16 mouse cellular contexts compared by ENCODE assay signal in genomic region chr17:40873582-40874011, GRCm38 (mm10). TPM values are rescaled to one million over a fixed set of nuclear protein-coding genes. Genes with fewer than 3 reads are reported as not detected.
A peak's percentile ranks its signal among the peaks of the same experiment; 100 is the strongest.
DNase-seq lines count a peak whose midpoint lies in the region; ATAC-seq and TF ChIP-seq lines count a peak whose summit lies in the region.
"Had no signal": no experiment of that assay in that cellular context is flagged by ENCODE, and none has a peak within 500 bp of the region (broad histone marks: within the 10 kb centered on the region; RNA-seq: fewer than 3 reads in every experiment).

No protein-coding gene starts in this region.

- peak; percentile 16 for DNase-seq in embryo, embryonic 11 days
- DNase-seq in embryo, embryonic 9.5 days (ENCODE audit: extremely low spot score) = no peak
- peak; percentile 91 for DNase-seq in MEL (ENCODE audit: low read depth, low spot score)
- peak; percentile 38 to 49 for DNase-seq in kidney, postnatal 36 days
- no peak for DNase-seq in left cerebral cortex, adult 18-20 months (ENCODE audit: low spot score in 2 of 2)
- no peak for DNase-seq in layer of hippocampus, postnatal 25 days (ENCODE audit: extremely low spot score in 1 of 2, low spot score in 1 of 2)
- no peak for DNase-seq in frontal cortex, postnatal 36 days (ENCODE audit: low spot score in 2 of 2)

- H3K9ac ChIP-seq in MEL (ENCODE audit: control insufficient read depth, low read depth, low read length, poor library complexity, severe bottlenecking) = peak overlapping the region; percentile 71
- no peak overlapping the region for H3K9ac ChIP-seq in intestine, embryonic 15.5 days
- H3K9ac ChIP-seq: heart, embryonic 15.5 days had no signal

- TF ChIP-seq CTCF in MEL (IDR thresholded peaks at IDR 0.05 in 2 of 3, conservative IDR thresholded peaks at IDR 0.05 in 1 of 3; ENCODE audit: control insufficient read depth in 1 of 3, insufficient read depth in 1 of 3, low read depth in 2 of 3, low read length in 3 of 3, poor library complexity in 1 of 3, severe bottlenecking in 1 of 3) = no peak

- H3K4me1 ChIP-seq in MEL (ENCODE audit: control insufficient read depth in 1 of 2, insufficient read depth in 2 of 2, low read length in 2 of 2) = peaks cover 30 to 36% of the 10 kb centered on the region in 2 experiments
- no peaks in the 10 kb centered on the region for H3K4me1 ChIP-seq in intestine, embryonic 15.5 days (replicated peaks)
- H3K4me1 ChIP-seq: embryonic facial prominence, embryonic 10.5 days had no signal

- no peaks in the 10 kb centered on the region for H3K9me3 ChIP-seq in MEL (replicated peaks; ENCODE audit: insufficient read depth, low read length)
- no peaks in the 10 kb centered on the region for H3K9me3 ChIP-seq in intestine, embryonic 15.5 days
- H3K9me3 ChIP-seq: embryonic facial prominence, embryonic 10.5 days; heart, embryonic 15.5 days had no signal

- H3K4me3 ChIP-seq in MEL (ENCODE audit: control insufficient read depth in 1 of 2, insufficient read depth in 1 of 2, low read depth in 2 of 2, low read length in 2 of 2) = peak overlapping the region; percentile 46 to 56
- no peak overlapping the region for H3K4me3 ChIP-seq in intestine, embryonic 15.5 days (replicated peaks)
- H3K4me3 ChIP-seq: embryonic facial prominence, embryonic 10.5 days; heart, embryonic 15.5 days; layer of hippocampus, adult 2 months had no signal

- peak; percentile 92 for ATAC-seq in intestine, embryonic 15.5 days

- peaks cover 0 to 56% of the 10 kb centered on the region in 2 experiments; a peak in 2 of 4 replicates for H3K36me3 ChIP-seq in MEL (ENCODE audit: control insufficient read depth in 1 of 2, insufficient read depth in 2 of 2, low read length in 2 of 2)
- no peaks in the 10 kb centered on the region for H3K36me3 ChIP-seq in intestine, embryonic 15.5 days
- H3K36me3 ChIP-seq: embryonic facial prominence, embryonic 10.5 days; heart, embryonic 15.5 days had no signal

- no peak overlapping the region for H3K4me2 ChIP-seq in intestine, embryonic 15.5 days (replicated peaks)
- H3K4me2 ChIP-seq: heart, embryonic 15.5 days had no signal

- H3K27me3 ChIP-seq in MEL (ENCODE audit: control insufficient read depth in 1 of 2, insufficient read depth in 2 of 2, low read length in 2 of 2) = no peaks in the 10 kb centered on the region
- no peaks in the 10 kb centered on the region for H3K27me3 ChIP-seq in intestine, embryonic 15.5 days (replicated peaks)
- H3K27me3 ChIP-seq: heart, embryonic 15.5 days had no signal

- peak; percentile 88 to 90 for TF ChIP-seq EP300 in MEL (IDR thresholded peaks at IDR 0.05; ENCODE audit: low read depth in 1 of 2, low read length in 2 of 2)

- peak overlapping the region; percentile 97 for H3K27ac ChIP-seq in MEL (ENCODE audit: control insufficient read depth, low read depth, low read length)
- no peak overlapping the region for H3K27ac ChIP-seq in intestine, embryonic 15.5 days
- H3K27ac ChIP-seq: embryonic facial prominence, embryonic 10.5 days; heart, embryonic 15.5 days; layer of hippocampus, adult 2 months had no signal

- TF ChIP-seq RAD21 in MEL (IDR thresholded peaks at IDR 0.05; ENCODE audit: low read depth, low read length) = no peak

- no peak for TF ChIP-seq POLR2A in MEL (IDR thresholded peaks at IDR 0.05; ENCODE audit: control insufficient read depth in 1 of 2, insufficient read depth in 1 of 2, low read depth in 1 of 2, low read length in 2 of 2, poor library complexity in 1 of 2)

- whole genome bisulfite sequencing in intestine, embryonic 15.5 days = 11% methylated on average over 2 of the region's 2 CpGs

- no peaks in the 10 kb centered on the region for H3K79me2 ChIP-seq in MEL (ENCODE audit: control insufficient read depth, insufficient read depth, low read length, poor library complexity)

TF ChIP-seq in MEL, 35 proteins besides CTCF, POLR2A, EP300 and RAD21:
- TF ChIP-seq USF1 (IDR thresholded peaks at IDR 0.05; ENCODE audit: low read depth, low read length) (no peak), CHD1 (IDR thresholded peaks at IDR 0.05; ENCODE audit: low read depth, low read length) (no peak), GATA1 (IDR thresholded peaks at IDR 0.05; ENCODE audit: low read depth, low read length) (peak; percentile 91), KAT2A (conservative IDR thresholded peaks at IDR 0.05; ENCODE audit: low read depth, low read length) (no peak), TAL1 (IDR thresholded peaks at IDR 0.05; ENCODE audit: low read length) (no peak), BHLHE40 (IDR thresholded peaks at IDR 0.05; ENCODE audit: borderline replicate concordance, low read depth, low read length) (no peak), HCFC1 (IDR thresholded peaks at IDR 0.05; ENCODE audit: low read depth, low read length) (no peak; the same call in 1 of the 2 replicates), ZKSCAN1 (IDR thresholded peaks at IDR 0.05; ENCODE audit: low read depth, low read length) (no peak), MAZ (IDR thresholded peaks at IDR 0.05; ENCODE audit: low read depth, low read length) (no peak), SMC3 (IDR thresholded peaks at IDR 0.05; ENCODE audit: low read depth, low read length) (no peak), NRF1 (IDR thresholded peaks at IDR 0.05; ENCODE audit: insufficient read depth, low read depth, low read length, poor library complexity, severe bottlenecking) (no peak), SIN3A (IDR thresholded peaks at IDR 0.05; ENCODE audit: low read length) (peak; percentile 66), ELF1 (IDR thresholded peaks at IDR 0.05; ENCODE audit: low read depth, low read length) (peak; percentile 74), MEF2A (IDR thresholded peaks at IDR 0.05; ENCODE audit: extremely low read depth, insufficient replicate concordance, low read depth, low read length, poor library complexity, severe bottlenecking) (no peak), POLR2AphosphoS5 (IDR thresholded peaks at IDR 0.05; ENCODE audit: borderline replicate concordance, low read depth, low read length) (no peak), TBP (IDR thresholded peaks at IDR 0.05; ENCODE audit: low read depth, low read length) (peak; percentile 55; the same call in 1 of the 2 replicates), ZMIZ1 (IDR thresholded peaks at IDR 0.05; ENCODE audit: low read depth, low read length) (no peak), MYC (IDR thresholded peaks at IDR 0.05; ENCODE audit: low read depth, low read length) (0 out of 2 replicates have a peak, but pooled peaks have one; percentile 23), MYB (IDR thresholded peaks at IDR 0.05; ENCODE audit: low read depth, low read length) (no peak), CHD2 (IDR thresholded peaks at IDR 0.05; ENCODE audit: low read length) (no peak), ZNF384 (IDR thresholded peaks at IDR 0.05; ENCODE audit: low read depth, low read length) (peak; percentile 68), UBTF (IDR thresholded peaks at IDR 0.05; ENCODE audit: borderline replicate concordance, insufficient read depth, low read depth, low read length) (no peak), USF2 (IDR thresholded peaks at IDR 0.05; ENCODE audit: borderline replicate concordance in 1 of 2, insufficient read depth in 1 of 2, low read depth in 1 of 2, low read length in 2 of 2) (no peak), E2F4 (IDR thresholded peaks at IDR 0.05; ENCODE audit: borderline replicate concordance, low read depth, low read length) (no peak), ETS1 (IDR thresholded peaks at IDR 0.05; ENCODE audit: low read depth, low read length) (peak; percentile 85), RCOR1 (IDR thresholded peaks at IDR 0.05; ENCODE audit: low read depth, low read length) (peak; percentile 80), NELFE (IDR thresholded peaks at IDR 0.05; ENCODE audit: low read depth, low read length) (no peak), MAFK (IDR thresholded peaks at IDR 0.05; ENCODE audit: borderline replicate concordance, low read depth, low read length) (no peak), POLR2AphosphoS2 (IDR thresholded peaks at IDR 0.05; ENCODE audit: low read length) (no peak)

RNA-seq across cellular contexts. Expression of gene 9130008F23Rik, which starts 6.8 kb away (rescaled TPM):
- total RNA-seq in MEL (2012; rRNA removed) = 1.2 and 1.3 TPM in 2 replicates
- 1 to 10 TPM in 1 of 2 experiments, not detected in 1; 1.1 TPM for polyA plus RNA-seq in MEL (2012; ENCODE audit: insufficient read depth in 1 of 2, insufficient read length in 2 of 2, low read depth in 1 of 2, low replicate concordance in 2 of 2, missing spikeins in 1 of 2)
- polyA plus RNA-seq in intestine, embryonic 15.5 days (2015; fragmentation: Nextera tagmentation; extraction: Ambion mirVana) = 4.4 and 4.8 TPM in 2 replicates
- not detected for total RNA-seq in left cerebral cortex, adult 18-20 months (2021)
- total RNA-seq in layer of hippocampus, postnatal 25 days (2021) = under 1 TPM; 0.21 to 0.22 TPM

RNA-seq across cellular contexts. Expression of gene Glyatl3, which starts 40.6 kb away (rescaled TPM):
- total RNA-seq in MEL (2012; rRNA removed) = not detected in 2 replicates
- polyA plus RNA-seq in MEL (2012; ENCODE audit: insufficient read depth in 1 of 2, insufficient read length in 2 of 2, low read depth in 1 of 2, low replicate concordance in 2 of 2, missing spikeins in 1 of 2) = under 1 TPM in 1 of 2 experiments, not detected in 1; 0.33 TPM
- polyA plus RNA-seq in intestine, embryonic 15.5 days (2015; fragmentation: Nextera tagmentation; extraction: Ambion mirVana) = not detected in 2 replicates
- not detected for total RNA-seq in left cerebral cortex, adult 18-20 months (2021)
- not detected for total RNA-seq in layer of hippocampus, postnatal 25 days (2021)
- total RNA-seq: gastrocnemius, adult 8-10 months; layer of hippocampus, adult 2 months; monocyte, adult 5-6 weeks had no signal
- polyA plus RNA-seq: forebrain, embryonic 11.5 days; heart, embryonic 15.5 days; limb, embryonic 11.5 days; lung, embryonic 16.5 days had no signal

Comparison
In these comparisons a context has a peak if more than half of its experiments do, and no peak if none do; other contexts are left out.
1. DNase-seq: peak in embryo, embryonic 11 days (single experiment), MEL (single experiment) and kidney, postnatal 36 days (2 of 2); none in embryo, embryonic 9.5 days (single experiment), left cerebral cortex, adult 18-20 months (0 of 2), layer of hippocampus, postnatal 25 days (0 of 2) and frontal cortex, postnatal 36 days (0 of 2).